Mouse (Mus musculus) C2C12 (cell line): ENCODE measurements around the gene Ap2b1. TPM values are rescaled to one million over a fixed set of nuclear protein-coding genes. Genes with fewer than 3 reads are reported as not detected.

Experiments
- H3K27me3 ChIP-seq: one replicate; pipeline ENCODE4 v1.6.1; 2011; ENCODE audit not compliant: control insufficient read depth, insufficient read depth, insufficient read length
- H3K36me3 ChIP-seq: one replicate; pipeline ENCODE4 v1.6.1; 2011; ENCODE audit not compliant: control insufficient read depth, insufficient read depth
- H3K4me3 ChIP-seq: one replicate; pipeline ENCODE4 v1.5.1; 2011; ENCODE audit warnings: mild to moderate bottlenecking, control low read depth; ENCODE audit not compliant: poor library complexity, insufficient read depth, severe bottlenecking
- H3K79me2 ChIP-seq: one replicate; pipeline ENCODE4 v1.6.1; 2011; ENCODE audit not compliant: control insufficient read depth, insufficient read depth
- H3K79me3 ChIP-seq: one replicate; pipeline ENCODE4 v1.6.1; 2011; ENCODE audit warnings: low read depth, control low read depth
- H3ac ChIP-seq: one replicate; pipeline ENCODE3; 2011; ENCODE audit warnings: low read depth; ENCODE audit not compliant: control insufficient read depth, insufficient read length
- CEBPB ChIP-seq: IDR thresholded peaks from one replicate; pipeline ENCODE4 v1.6.1; 2011; ENCODE audit warnings: low read depth, mild to moderate bottlenecking, control low read depth, moderate library complexity
- CTCF ChIP-seq: IDR thresholded peaks from one replicate; pipeline ENCODE4 v1.5.1; 2011; ENCODE audit not compliant: control insufficient read depth, insufficient read depth, insufficient read length
- FOSL1 ChIP-seq: IDR thresholded peaks from one replicate; pipeline ENCODE4 v1.8.0; 2011; ENCODE audit warnings: mild to moderate bottlenecking, low read length; ENCODE audit not compliant: poor library complexity, insufficient read depth, severe bottlenecking
- MAX ChIP-seq: IDR thresholded peaks from one replicate; pipeline ENCODE4 v1.6.1; 2011; ENCODE audit warnings: mild to moderate bottlenecking, control low read depth
- MYOD1 ChIP-seq: IDR thresholded peaks from one replicate; pipeline ENCODE4 v1.6.1; 2011; ENCODE audit warnings: low read depth; ENCODE audit not compliant: control insufficient read depth, insufficient read length
- MYOG ChIP-seq: IDR thresholded peaks from one replicate; pipeline ENCODE4 v1.6.1; 2011; ENCODE audit not compliant: control insufficient read depth, insufficient read length; ENCODE audit errors: extremely low read depth
- USF1 ChIP-seq: IDR thresholded peaks from one replicate; pipeline ENCODE4 v1.6.1; 2011; ENCODE audit warnings: low read depth, mild to moderate bottlenecking, control low read depth, moderate library complexity
- polyA plus RNA-seq: library from polyadenylated mRNA; unstranded; fragments of >200 nt; fragmentation: generic; extraction: Trizol; gene quantifications from one replicate; pipeline ENCODE4 v1.2.1, GENCODE M21; 2012; ENCODE audit warnings: missing spikeins

Ap2b1 gene
- polyA plus RNA-seq, 1 experiment: 47.9 TPM

GRCm38 (mm10) chr11:83451281-83451680 is 152.5 kb downstream of the Ap2b1 start:
- Histone ChIP-seq H3K79me2 (no peaks in the 10 kb centered on the region), H3K27me3 (no peaks in the 10 kb centered on the region), H3K4me3 (no peak overlapping the region), H3ac (no peak overlapping the region), H3K36me3 (no peaks in the 10 kb centered on the region), H3K79me3 (no peaks in the 10 kb centered on the region)
- TF ChIP-seq CEBPB (no peak), FOSL1 (no peak), USF1 (no peak), MYOG (no peak)

GRCm38 (mm10) chr11:83454548-83454947 is 155.7 kb downstream of the Ap2b1 start:
- Histone ChIP-seq H3K79me3 (no peaks in the 10 kb centered on the region), H3K4me3 (no peak overlapping the region), H3ac (no peak overlapping the region), H3K36me3 (no peaks in the 10 kb centered on the region), H3K27me3 (no peaks in the 10 kb centered on the region), H3K79me2 (no peaks in the 10 kb centered on the region)
- TF ChIP-seq CEBPB (no peak), USF1 (no peak), MYOG (no peak), CTCF (no peak), MAX (no peak), FOSL1 (no peak), MYOD1 (no peak)

Other genes with a start within 250 kb of the Ap2b1 start
- 0.27 TPM for gene Slfn2, start 233.9 kb upstream of the Ap2b1 start, polyA plus RNA-seq
- gene Slfn1, start 182.2 kb upstream of the Ap2b1 start, polyA plus RNA-seq: not detected
- not detected for gene Slfn4, start 123.8 kb upstream of the Ap2b1 start, polyA plus RNA-seq
- gene Slfn3, start 107.7 kb upstream of the Ap2b1 start, polyA plus RNA-seq: 2.0 TPM
- not detected for gene Slfn14, start 12.3 kb upstream of the Ap2b1 start, polyA plus RNA-seq
- 6.1 TPM for gene Pex12, start 3.6 kb downstream of the Ap2b1 start, polyA plus RNA-seq
- gene Rasl10b, start 110.1 kb downstream of the Ap2b1 start, polyA plus RNA-seq: 0.08 TPM
- gene Gas2l2, start 130.4 kb downstream of the Ap2b1 start, polyA plus RNA-seq: not detected
- 1.5 TPM for gene 1700020L24Rik, start 138.7 kb downstream of the Ap2b1 start, polyA plus RNA-seq
- gene Mmp28, start 164.0 kb downstream of the Ap2b1 start, polyA plus RNA-seq: 2.3 TPM
- gene Taf15, start 174.1 kb downstream of the Ap2b1 start, polyA plus RNA-seq: 44.6 TPM
- not detected for gene Heatr9, start 223.2 kb downstream of the Ap2b1 start, polyA plus RNA-seq
- gene Ccl5, start 231.5 kb downstream of the Ap2b1 start, polyA plus RNA-seq: 0.13 TPM